Mouse (Mus musculus) stomach, postnatal 0 days (tissue): ENCODE measurements at regions not wholly inside any gene's neighbourhood (a gene's known extent, or its start where the extent isn't known, plus 50 kb on each side); places are given as distances from the start of the nearest gene placed in this dataset.

ENCODE experiments used
- ATAC-seq: fragments of 200-750 bp; cut with Nextera tagmentation; 2 replicates; pipeline ENCODE4 v1.8.0; 2017; ENCODE audit not compliant: low FRiP score, low TSS enrichment
- DNase-seq: peaks from one replicate; pipeline ENCODE4 v3.0.0-alpha.2; 2016; ENCODE audit warnings: low spot score
- H3K27ac ChIP-seq: fragments of 300-500 bp; sonication (generic); replicated peaks from 2 replicates; pipeline ENCODE4 v1.5.1; 2014; ENCODE audit warnings: mild to moderate bottlenecking, control low read depth
- H3K27me3 ChIP-seq: fragments of 300-500 bp; sonication (generic); 2 replicates; pipeline ENCODE4 v1.6.1; 2014; ENCODE audit warnings: low read length; ENCODE audit not compliant: control insufficient read depth, insufficient read depth
- H3K36me3 ChIP-seq: fragments of 300-500 bp; sonication (generic); 2 replicates; pipeline ENCODE4 v1.6.1; 2014; ENCODE audit warnings: low read length, mixed read lengths; ENCODE audit not compliant: control insufficient read depth, insufficient read depth
- H3K4me1 ChIP-seq: fragments of 300-500 bp; sonication (generic); replicated peaks from 2 replicates; pipeline ENCODE4 v1.6.1; 2014; ENCODE audit warnings: antibody characterized with exemption; ENCODE audit not compliant: control insufficient read depth, insufficient read depth
- H3K4me2 ChIP-seq: fragments of 300-500 bp; sonication (generic); replicated peaks from 2 replicates; pipeline ENCODE4 v1.6.1; 2014; ENCODE audit warnings: low read depth, mild to moderate bottlenecking, control low read depth, moderate library complexity
- H3K4me3 ChIP-seq: fragments of 300-500 bp; sonication (generic); 2 replicates; pipeline ENCODE4 v1.5.1; 2014; ENCODE audit warnings: low read depth, low read length, control low read depth
- H3K9ac ChIP-seq: fragments of 300-500 bp; sonication (generic); 2 replicates; pipeline ENCODE4 v1.6.1; 2014; ENCODE audit warnings: mild to moderate bottlenecking, low read length, control low read depth, mixed read lengths
- H3K9me3 ChIP-seq: fragments of 300-500 bp; sonication (generic); 2 replicates; pipeline ENCODE4 v1.6.1; 2016; ENCODE audit warnings: low read length; ENCODE audit not compliant: control insufficient read depth
- CTCF ChIP-seq: IDR thresholded peaks from 2 replicates; pipeline ENCODE4 v1.5.1; 2016; ENCODE audit warnings: antibody characterized with exemption, low read depth, mild to moderate bottlenecking, moderate library complexity
- EP300 ChIP-seq: optimal IDR thresholded peaks from 2 replicates; pipeline ENCODE3; 2016; ENCODE audit warnings: antibody characterized with exemption
- WGBS: fragments of 180-500 bp; shearing (Covaris S2); extraction: QIAGEN DNeasy Blood & Tissue Kit; methylation state at CpG from one replicate; pipeline ENCODE4 v1.1.7; 2014; 5-methylcytosine and 5-hydroxymethylcytosine counted together

DNA sequence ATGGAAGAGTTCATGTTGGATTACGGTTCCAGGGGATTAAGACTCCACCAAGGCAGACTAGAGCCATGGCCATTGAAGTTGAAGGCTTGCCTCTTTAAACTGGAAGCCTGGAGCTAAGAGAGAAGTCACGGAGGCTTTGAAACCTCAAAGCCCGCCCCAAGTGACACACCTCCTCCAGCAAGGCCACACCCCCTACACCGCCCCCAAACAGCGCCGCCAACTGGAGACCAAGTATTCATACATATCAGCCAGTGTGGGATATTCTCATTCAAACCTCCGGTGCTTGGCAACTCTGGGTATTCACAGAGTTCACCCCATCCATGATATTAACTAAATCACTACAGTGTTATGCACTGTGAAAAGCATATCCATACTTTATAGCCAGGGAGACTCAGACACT lies 87.7 kb upstream of the 1600014C23Rik start:
- Histone ChIP-seq H3K4me3 (no peak overlapping the region), H3K4me1 (no peaks in the 10 kb centered on the region), H3K4me2 (no peak overlapping the region), H3K27ac (no peak overlapping the region), H3K27me3 (no peaks in the 10 kb centered on the region), H3K36me3 (no peaks in the 10 kb centered on the region), H3K9me3 (no peaks in the 10 kb centered on the region), H3K9ac (no peak overlapping the region)
- ATAC-seq: no peak
- no peak for DNase-seq
- WGBS: 87% methylated on average over 7 of the region's 7 CpGs
- TF ChIP-seq CTCF: peak; percentile 25; the same call in 1 of the 2 replicates
- TF ChIP-seq EP300: no peak

GRCm38 (mm10) chr17:45819143-45819542 lies 85.5 kb upstream of the 1600014C23Rik start:
- DNase-seq: peak; percentile 28
- no peaks in the 10 kb centered on the region for H3K36me3 ChIP-seq
- no peak for TF ChIP-seq EP300
- no peak for TF ChIP-seq CTCF
- WGBS: 77% methylated on average over 8 of the region's 8 CpGs
- H3K4me2 ChIP-seq: no peak overlapping the region
- H3K9ac ChIP-seq: no peak overlapping the region
- H3K27ac ChIP-seq: no peak overlapping the region
- H3K4me3 ChIP-seq: no peak overlapping the region
- no peaks in the 10 kb centered on the region for H3K9me3 ChIP-seq
- H3K27me3 ChIP-seq: no peaks in the 10 kb centered on the region
- H3K4me1 ChIP-seq: no peaks in the 10 kb centered on the region
- ATAC-seq: 0 out of 2 replicates have a peak, but pooled peaks have one; percentile 24

DNA sequence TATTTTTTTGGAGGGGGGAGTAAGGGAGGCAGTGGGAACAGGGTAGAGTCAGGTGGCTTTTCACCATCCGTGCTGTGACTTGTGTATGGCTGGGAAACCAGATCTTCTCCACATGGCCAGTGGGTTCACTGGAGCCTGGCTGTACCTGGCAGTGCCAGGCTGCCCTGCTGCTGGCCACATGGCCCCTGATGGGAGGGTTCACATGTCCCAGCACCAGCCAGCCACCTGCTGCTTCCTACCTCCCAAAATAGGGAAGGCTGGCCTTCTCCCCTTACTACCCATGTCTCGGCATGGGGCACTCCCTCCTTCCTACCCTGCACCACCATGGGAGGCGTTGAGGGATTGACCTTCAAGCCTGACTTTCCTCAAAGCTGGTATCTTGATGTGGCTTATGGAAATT lies 82.9 kb upstream of the 1600014C23Rik start:
- WGBS: 88% methylated on average over 3 of the region's 3 CpGs
- DNase-seq (no peak), ATAC-seq (no peak)
- Histone ChIP-seq H3K4me1 (no peaks in the 10 kb centered on the region), H3K9ac (no peak overlapping the region), H3K36me3 (no peaks in the 10 kb centered on the region), H3K4me3 (no peak overlapping the region), H3K27me3 (no peaks in the 10 kb centered on the region), H3K4me2 (no peak overlapping the region), H3K9me3 (no peaks in the 10 kb centered on the region), H3K27ac (no peak overlapping the region)
- TF ChIP-seq EP300 (no peak), CTCF (no peak)

DNA sequence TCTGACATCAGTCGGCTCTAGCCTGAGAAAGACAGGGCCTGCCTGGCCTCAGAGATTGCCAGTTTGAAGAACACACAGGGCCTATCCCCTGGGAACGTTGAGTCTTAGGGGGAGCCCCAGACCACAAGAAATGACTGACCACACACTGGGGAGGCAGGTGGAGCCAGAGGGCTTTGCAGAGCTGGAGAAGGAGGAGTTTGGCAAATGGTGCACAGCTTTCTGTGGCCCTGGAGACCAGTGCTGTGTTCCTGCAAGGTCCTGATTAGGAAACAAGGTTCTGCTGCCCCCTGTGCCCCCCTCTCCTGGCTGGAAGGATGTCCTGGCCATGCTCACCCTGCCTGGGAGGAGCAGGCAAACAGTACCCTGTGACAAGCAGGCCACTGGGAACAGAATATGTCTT lies 82.2 kb upstream of the 1600014C23Rik start:
- Histone ChIP-seq H3K36me3 (no peaks in the 10 kb centered on the region), H3K27me3 (no peaks in the 10 kb centered on the region), H3K4me1 (no peaks in the 10 kb centered on the region), H3K9ac (no peak overlapping the region), H3K4me2 (no peak overlapping the region), H3K4me3 (no peak overlapping the region), H3K27ac (no peak overlapping the region), H3K9me3 (no peaks in the 10 kb centered on the region)
- ATAC-seq (no peak), DNase-seq (no peak)
- peak; percentile 63 for TF ChIP-seq CTCF
- TF ChIP-seq EP300: no peak
- WGBS: 26% methylated on average over 2 of the region's 2 CpGs

DNA sequence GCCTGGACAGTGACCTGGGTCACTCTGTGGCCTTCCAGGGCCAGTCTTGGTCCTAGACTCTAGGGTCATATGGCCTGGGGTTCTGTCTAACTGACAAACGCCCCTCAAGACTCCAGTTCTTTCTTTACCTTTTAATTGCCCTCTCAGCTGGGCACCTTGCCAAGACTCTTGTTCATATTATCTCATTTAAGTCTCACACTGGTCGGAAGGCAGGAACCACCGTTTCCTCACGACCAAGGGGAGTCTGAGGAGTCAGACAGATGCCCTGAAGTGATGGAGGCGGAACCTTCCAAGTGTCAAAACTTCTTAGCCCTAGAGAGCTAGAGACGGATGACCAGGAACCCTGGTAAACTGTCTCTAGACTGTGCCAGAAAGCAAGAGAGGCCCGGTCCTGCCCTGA lies 81.7 kb upstream of the 1600014C23Rik start:
- Histone ChIP-seq H3K4me1 (no peaks in the 10 kb centered on the region), H3K27me3 (no peaks in the 10 kb centered on the region), H3K9me3 (no peaks in the 10 kb centered on the region), H3K27ac (no peak overlapping the region), H3K4me3 (no peak overlapping the region), H3K4me2 (no peak overlapping the region), H3K9ac (no peak overlapping the region), H3K36me3 (no peaks in the 10 kb centered on the region)
- WGBS: 36% methylated on average over 7 of the region's 7 CpGs
- TF ChIP-seq EP300: no peak
- no peak for TF ChIP-seq CTCF
- ATAC-seq: no peak
- no peak for DNase-seq

DNA sequence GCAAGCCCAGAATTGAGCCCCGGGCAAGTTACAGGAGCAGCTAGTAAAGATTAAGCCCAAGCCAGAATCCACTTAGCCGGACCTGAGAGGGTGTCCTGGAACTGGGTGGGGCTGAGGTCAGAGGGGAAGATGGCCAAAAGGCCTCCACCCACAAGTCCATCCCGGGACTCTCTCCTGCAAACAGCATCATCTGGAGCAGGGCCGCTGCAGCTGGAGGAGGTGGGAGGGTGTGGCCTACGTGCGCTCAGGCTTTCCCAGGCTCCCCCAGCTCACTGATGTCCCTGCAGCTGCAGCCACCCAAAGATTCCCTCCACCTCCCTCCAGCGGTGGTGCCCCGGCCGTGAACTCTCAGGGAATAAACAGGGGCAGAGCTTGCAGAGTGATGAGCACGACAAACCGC lies 80.9 kb upstream of the 1600014C23Rik start:
- peak; percentile 14; the same call in 1 of the 2 replicates for ATAC-seq
- no peak for DNase-seq
- no peak overlapping the region for H3K27ac ChIP-seq
- no peak overlapping the region for H3K4me2 ChIP-seq
- H3K36me3 ChIP-seq: no peaks in the 10 kb centered on the region; the same call in 1 of the 2 replicates
- H3K9ac ChIP-seq: no peak overlapping the region
- no peaks in the 10 kb centered on the region for H3K27me3 ChIP-seq
- no peaks in the 10 kb centered on the region for H3K9me3 ChIP-seq
- 16% methylated on average over 11 of the region's 11 CpGs for WGBS
- no peak for TF ChIP-seq EP300
- peak; percentile 37 for TF ChIP-seq CTCF
- no peak overlapping the region for H3K4me3 ChIP-seq
- no peaks in the 10 kb centered on the region for H3K4me1 ChIP-seq
